Mouse (Mus musculus): ENCODE data around the gene Frmpd4.

DNA sequence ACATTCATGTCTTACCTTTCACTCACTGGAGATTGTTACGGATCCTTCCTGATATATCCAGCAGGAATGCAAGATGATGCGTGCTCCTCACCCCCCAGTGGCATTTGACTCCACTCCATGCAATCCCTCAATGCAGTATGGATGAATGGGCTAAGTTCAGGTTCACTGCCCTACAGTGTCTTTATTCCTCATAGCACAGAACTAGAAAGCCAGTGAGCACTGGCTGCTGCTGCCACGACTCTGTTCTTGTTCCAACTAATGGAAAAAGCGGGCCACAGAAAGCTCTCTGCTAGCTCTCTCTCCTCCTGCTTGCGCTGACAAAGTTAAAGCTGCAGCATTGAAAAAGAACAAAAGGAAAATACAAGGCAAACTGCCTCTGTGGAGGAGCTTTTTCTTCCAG lies 722.2 kb downstream of the Frmpd4 start:
- TF ChIP-seq EP300 (IDR thresholded peaks at IDR 0.05; ENCODE audit: low read depth) = no peak
- no peak for TF ChIP-seq CTCF (IDR thresholded peaks at IDR 0.05; ENCODE audit: low read depth)
